Comparison of ENCODE assay signal across 9 mouse cellular contexts in genomic region chr5:77228986-77229385, GRCm38 (mm10). TPM values are rescaled to one million over a fixed set of nuclear protein-coding genes. Genes with fewer than 3 reads are reported as not detected.
DNase-seq lines count a peak whose midpoint lies in the region; ATAC-seq and TF ChIP-seq lines count a peak whose summit lies in the region.
"Had no signal": no experiment of that assay in that cellular context is flagged by ENCODE, and none has a peak within 500 bp of the region (broad histone marks: within the 10 kb centered on the region; RNA-seq: fewer than 3 reads in every experiment).

No protein-coding gene starts in this region.

- peak; percentile 45 for TF ChIP-seq CTCF in Patski (IDR thresholded peaks at IDR 0.05)

- peak; percentile 66; the same call in 1 of the 2 replicates for ATAC-seq in limb, embryonic 13.5 days (ENCODE audit: low FRiP score, low read depth)
- ATAC-seq in Patski: no peak
- peak; percentile 64; the same call in 1 of the 2 replicates for ATAC-seq in forebrain, embryonic 12.5 days (ENCODE audit: low FRiP score)

- no peaks in the 10 kb centered on the region for H3K27me3 ChIP-seq in limb, embryonic 13.5 days
- no peaks in the 10 kb centered on the region for H3K27me3 ChIP-seq in limb, embryonic 10.5 days (ENCODE audit: low read depth, poor library complexity, severe bottlenecking)
- peaks cover 7% of the 10 kb centered on the region for H3K27me3 ChIP-seq in Patski
- H3K27me3 ChIP-seq in forebrain, embryonic 12.5 days: no peaks in the 10 kb centered on the region

- DNase-seq in limb, embryonic 10.5 days (ENCODE audit: low spot score): no peak
- DNase-seq in Patski (ENCODE audit: low read depth, low spot score): no peak
- DNase-seq in mesoderm, embryonic 11.5 days (ENCODE audit: low read depth, low spot score): peak; percentile 46
- no peak for DNase-seq in urinary bladder, postnatal 4 days (ENCODE audit: low spot score in 2 of 2)
- DNase-seq in gastrocnemius, postnatal 25 days: no peak
- DNase-seq in left cerebral cortex, postnatal 36 days (ENCODE audit: low spot score in 2 of 2): no peak

- no peak overlapping the region for H3K4me2 ChIP-seq in limb, embryonic 13.5 days (replicated peaks)
- no peak overlapping the region for H3K4me2 ChIP-seq in forebrain, embryonic 12.5 days

- H3K27ac ChIP-seq in limb, embryonic 13.5 days: no peak overlapping the region
- H3K27ac ChIP-seq in limb, embryonic 10.5 days: no peak overlapping the region
- no peak overlapping the region for H3K27ac ChIP-seq in forebrain, embryonic 12.5 days

- POLR2A ChIA-PET in Patski (lab: Charles Lee): interaction anchor here (0.6 kb wide), 1 partner anchor 276 kb away, joined by 3 read pairs; no protein-coding TSS in a partner anchor

- H3K9ac ChIP-seq in limb, embryonic 13.5 days: no peak overlapping the region
- no peak overlapping the region for H3K9ac ChIP-seq in forebrain, embryonic 12.5 days

- CTCF ChIA-PET in Patski (lab: Charles Lee): interaction anchor here (0.6 to 1.6 kb wide), 2 partner anchors 11 to 196 kb away, joined by 3 to 7 read pairs; no protein-coding TSS in a partner anchor

- 23% methylated on average over 1 of the region's 1 CpGs for WGBS in limb, embryonic 13.5 days
- whole genome bisulfite sequencing in limb, embryonic 10.5 days: 45% methylated on average over 1 of the region's 1 CpGs
- WGBS in forebrain, embryonic 12.5 days: 40% methylated on average over 1 of the region's 1 CpGs

- no peaks in the 10 kb centered on the region for H3K4me1 ChIP-seq in limb, embryonic 13.5 days
- no peaks in the 10 kb centered on the region for H3K4me1 ChIP-seq in limb, embryonic 10.5 days
- no peaks in the 10 kb centered on the region for H3K4me1 ChIP-seq in forebrain, embryonic 12.5 days

- H3K9me3 ChIP-seq in limb, embryonic 13.5 days: no peaks in the 10 kb centered on the region
- no peaks in the 10 kb centered on the region for H3K9me3 ChIP-seq in limb, embryonic 10.5 days (replicated peaks)
- H3K9me3 ChIP-seq in forebrain, embryonic 12.5 days: no peaks in the 10 kb centered on the region
- H3K9me3 ChIP-seq: megakaryocyte, embryonic 14.5 days had no signal

- H3K4me3 ChIP-seq in limb, embryonic 13.5 days: no peak overlapping the region
- H3K4me3 ChIP-seq in limb, embryonic 10.5 days: no peak overlapping the region
- no peak overlapping the region for H3K4me3 ChIP-seq in forebrain, embryonic 12.5 days (replicated peaks)
- H3K4me3 ChIP-seq: megakaryocyte, embryonic 14.5 days had no signal

- H3K36me3 ChIP-seq in limb, embryonic 13.5 days: no peaks in the 10 kb centered on the region
- no peaks in the 10 kb centered on the region for H3K36me3 ChIP-seq in limb, embryonic 10.5 days
- H3K36me3 ChIP-seq in forebrain, embryonic 12.5 days (replicated peaks): no peaks in the 10 kb centered on the region

- in situ Hi-C loops in Patski (cut with MboI; ENCODE audit: low pct_unique_long_range_greater_than_20kb): no loop called here

- intact Hi-C loops in left cerebral cortex, postnatal 36 days (cut with DNase I): no loop called here

RNA-seq across cellular contexts. Expression of gene Spink2, which starts 17.7 kb away (rescaled TPM):
- 1.4 and 1.9 TPM in 2 replicates for polyA plus RNA-seq in limb, embryonic 13.5 days (2015; fragmentation: Nextera tagmentation; extraction: Ambion mirVana)
- 0.89 and 1.4 TPM in 2 replicates for polyA plus RNA-seq in limb, embryonic 10.5 days (2016; fragmentation: Nextera tagmentation; extraction: Ambion mirVana)
- polyA plus RNA-seq in Patski (2021): not detected
- 0.73 and 0.75 TPM in 2 replicates for polyA plus RNA-seq in forebrain, embryonic 12.5 days (2016; fragmentation: Nextera tagmentation; extraction: Ambion mirVana)
- not detected for total RNA-seq in gastrocnemius, postnatal 25 days (2021)
- not detected for total RNA-seq in left cerebral cortex, postnatal 36 days (2021)

RNA-seq across cellular contexts. Expression of gene Rest, which starts 36.3 kb away (rescaled TPM):
- 56.2 and 57.2 TPM in 2 replicates for polyA plus RNA-seq in limb, embryonic 13.5 days (2015; fragmentation: Nextera tagmentation; extraction: Ambion mirVana)
- 35.7 and 46.6 TPM in 2 replicates for polyA plus RNA-seq in limb, embryonic 10.5 days (2016; fragmentation: Nextera tagmentation; extraction: Ambion mirVana)
- 25.7 TPM for polyA plus RNA-seq in Patski (2021)
- 19.7 and 22.2 TPM in 2 replicates for polyA plus RNA-seq in forebrain, embryonic 12.5 days (2016; fragmentation: Nextera tagmentation; extraction: Ambion mirVana)
- 1 to 10 TPM; 7.9 to 8.0 TPM for total RNA-seq in gastrocnemius, postnatal 25 days (2021)
- total RNA-seq in left cerebral cortex, postnatal 36 days (2021): 1 to 10 TPM; 3.4 to 3.6 TPM
